In the genomic region with DNA sequence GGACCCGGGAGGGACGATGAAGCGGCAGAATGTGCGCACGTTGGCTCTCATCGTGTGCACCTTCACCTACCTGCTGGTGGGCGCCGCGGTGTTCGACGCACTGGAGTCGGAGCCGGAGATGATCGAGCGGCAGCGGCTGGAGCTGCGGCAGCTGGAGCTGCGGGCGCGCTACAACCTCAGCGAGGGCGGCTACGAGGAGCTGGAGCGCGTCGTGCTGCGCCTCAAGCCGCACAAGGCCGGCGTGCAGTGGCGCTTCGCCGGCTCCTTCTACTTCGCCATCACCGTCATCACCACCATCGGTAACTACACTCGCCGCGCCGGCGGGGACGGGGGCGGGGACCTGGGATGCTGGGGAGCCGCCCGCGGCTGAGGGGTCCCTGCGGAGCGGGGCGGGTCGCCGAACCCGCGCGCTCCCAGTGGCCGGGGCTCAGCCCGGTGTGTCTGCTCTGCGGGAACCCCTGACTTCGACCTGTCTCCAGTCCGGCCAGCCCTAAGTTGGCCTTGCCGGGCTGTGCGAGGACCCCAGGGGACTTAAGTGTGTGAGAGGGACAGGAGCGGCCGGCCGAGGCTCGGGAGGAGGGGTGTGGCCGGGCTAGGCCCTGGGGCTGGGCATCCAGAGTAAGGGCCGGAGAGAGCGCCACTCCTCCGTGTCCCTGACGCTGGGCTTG, we compare ENCODE assay signal across 9 mouse cellular contexts. TPM values are rescaled to one million over a fixed set of nuclear protein-coding genes. Genes with fewer than 3 reads are reported as not detected.
A peak's percentile ranks its signal among the peaks of the same experiment; 100 is the strongest.
DNase-seq lines count a peak whose midpoint lies in the region; ATAC-seq and TF ChIP-seq lines count a peak whose summit lies in the region.
"Had no signal": no experiment of that assay in that cellular context is flagged by ENCODE, and none has a peak within 500 bp of the region (broad histone marks: within the 10 kb centered on the region; RNA-seq: fewer than 3 reads in every experiment).

No protein-coding gene starts in this region.

- TF ChIP-seq CTCF in kidney, adult 2 months (conservative IDR thresholded peaks at IDR 0.05; ENCODE audit: insufficient read depth, insufficient read length, low read depth, low read length) = no peak
- TF ChIP-seq CTCF in lung, postnatal 0 days (IDR thresholded peaks at IDR 0.05) = no peak

- H3K9ac ChIP-seq in intestine, embryonic 16.5 days (ENCODE audit: low read depth, low read length) = peak overlapping the region; percentile 73
- 0 out of 2 replicates have a peak overlapping the region, but pooled peaks have one; percentile 19 for H3K9ac ChIP-seq in lung, postnatal 0 days (replicated peaks; ENCODE audit: low read depth)

- TF ChIP-seq POLR2A in kidney, adult 2 months (IDR thresholded peaks at IDR 0.05; ENCODE audit: low read depth, low read length) = no peak

- DNase-seq in kidney, adult 2 months = peak; percentile 7
- DNase-seq in kidney, adult 8-10 months = no peak
- DNase-seq in brain, adult 2 months (ENCODE audit: low read depth, low spot score) = peak; percentile 80
- peak; percentile 34 for DNase-seq in forebrain, embryonic 10.5 days (ENCODE audit: extremely low spot score, low spot score)
- peak; percentile 12 for DNase-seq in lung, postnatal 0 days (ENCODE audit: low spot score)
- peak; percentile 14 for DNase-seq in splenic B cell, adult 2 months (ENCODE audit: low read depth, low spot score)
- DNase-seq in gastrocnemius, postnatal 25 days = no peak

- no peaks in the 10 kb centered on the region for H3K36me3 ChIP-seq in kidney, adult 2 months (ENCODE audit: control insufficient read depth, insufficient read depth, low read length)
- H3K36me3 ChIP-seq in forebrain, embryonic 10.5 days (replicated peaks) = no peaks in the 10 kb centered on the region
- H3K36me3 ChIP-seq in intestine, embryonic 16.5 days (ENCODE audit: control insufficient read depth, insufficient read depth, low read length) = no peaks in the 10 kb centered on the region
- no peaks in the 10 kb centered on the region for H3K36me3 ChIP-seq in lung, postnatal 0 days (ENCODE audit: insufficient read depth, low read length)
- H3K36me3 ChIP-seq in splenic B cell, adult 2 months (ENCODE audit: control insufficient read depth, insufficient read depth, low read length, poor library complexity, severe bottlenecking) = no peaks in the 10 kb centered on the region

- peak overlapping the region; percentile 82 for H3K4me2 ChIP-seq in intestine, embryonic 16.5 days (ENCODE audit: low read depth, low read length)
- peak overlapping the region; percentile 68 for H3K4me2 ChIP-seq in lung, postnatal 0 days (replicated peaks; ENCODE audit: low read depth, low read length)

- no peaks in the 10 kb centered on the region for H3K9me3 ChIP-seq in forebrain, embryonic 10.5 days
- no peaks in the 10 kb centered on the region for H3K9me3 ChIP-seq in intestine, embryonic 16.5 days (ENCODE audit: control insufficient read depth, low read length)
- no peaks in the 10 kb centered on the region for H3K9me3 ChIP-seq in lung, postnatal 0 days (ENCODE audit: low read length)

- ATAC-seq in intestine, embryonic 16.5 days = peak; percentile 41
- peak; percentile 32 for ATAC-seq in lung, postnatal 0 days

- 0 out of 2 replicates have a peak, but pooled peaks cover 4% of the 10 kb centered on the region for H3K4me1 ChIP-seq in kidney, adult 2 months (ENCODE audit: control insufficient read depth, insufficient read depth, low read length)
- H3K4me1 ChIP-seq in forebrain, embryonic 10.5 days = peaks cover 23% of the 10 kb centered on the region
- H3K4me1 ChIP-seq in intestine, embryonic 16.5 days (ENCODE audit: control insufficient read depth, insufficient read depth, low read length) = peaks cover 27% of the 10 kb centered on the region
- H3K4me1 ChIP-seq in lung, postnatal 0 days (ENCODE audit: insufficient read depth, low read depth, low read length) = peaks cover 6% of the 10 kb centered on the region

- TF ChIP-seq EP300 in lung, postnatal 0 days (IDR thresholded peaks at IDR 0.05) = no peak

- peaks cover 3% of the 10 kb centered on the region; the same call in 1 of the 2 replicates for H3K27me3 ChIP-seq in kidney, adult 2 months (replicated peaks; ENCODE audit: control insufficient read depth, insufficient read depth, low read length)
- peaks cover 78% of the 10 kb centered on the region for H3K27me3 ChIP-seq in forebrain, embryonic 10.5 days (ENCODE audit: poor library complexity, severe bottlenecking)
- peaks cover 21% of the 10 kb centered on the region for H3K27me3 ChIP-seq in intestine, embryonic 16.5 days (replicated peaks; ENCODE audit: control insufficient read depth, insufficient read depth, low read length)
- H3K27me3 ChIP-seq in lung, postnatal 0 days (replicated peaks; ENCODE audit: insufficient read depth, low read length) = peaks cover 11% of the 10 kb centered on the region
- peaks cover 2% of the 10 kb centered on the region for H3K27me3 ChIP-seq in splenic B cell, adult 2 months (ENCODE audit: control insufficient read depth, insufficient read depth, low read length, poor library complexity, severe bottlenecking)

- H3K27ac ChIP-seq in kidney, adult 2 months (ENCODE audit: insufficient read depth, low read depth, low read length) = no peak overlapping the region
- 0 out of 2 replicates have a peak overlapping the region, but pooled peaks have one; percentile 15 for H3K27ac ChIP-seq in forebrain, embryonic 10.5 days
- H3K27ac ChIP-seq in intestine, embryonic 16.5 days (ENCODE audit: low read length) = peak overlapping the region; percentile 45; the same call in 1 of the 2 replicates
- H3K27ac ChIP-seq in lung, postnatal 0 days (ENCODE audit: low read length) = peak overlapping the region; percentile 43; the same call in 1 of the 2 replicates

- WGBS in kidney, adult 2 months = under 1% methylated on average over 70 of the region's 70 CpGs
- under 1% methylated on average over 70 of the region's 70 CpGs for WGBS in forebrain, embryonic 10.5 days
- WGBS in intestine, embryonic 16.5 days = under 1% methylated on average over 69 of the region's 70 CpGs
- 2% methylated on average over 54 of the region's 70 CpGs for WGBS in lung, postnatal 0 days

- peak overlapping the region; percentile 28; the same call in 1 of the 2 replicates for H3K4me3 ChIP-seq in kidney, adult 2 months (ENCODE audit: insufficient read depth, low read depth, low read length)
- peak overlapping the region; percentile 61 for H3K4me3 ChIP-seq in forebrain, embryonic 10.5 days
- peak overlapping the region; percentile 62 for H3K4me3 ChIP-seq in intestine, embryonic 16.5 days (ENCODE audit: low read length)
- H3K4me3 ChIP-seq in lung, postnatal 0 days (ENCODE audit: low read depth, low read length) = peak overlapping the region; percentile 43

RNA-seq across cellular contexts. Expression of a gene that starts 0.5 kb away (rescaled TPM):
- polyA plus RNA-seq in kidney, adult 2 months (2012; rRNA removed) = 25.0 and 30.0 TPM in 2 replicates
- polyA plus RNA-seq in forebrain, embryonic 10.5 days (2016; fragmentation: Nextera tagmentation; extraction: Ambion mirVana) = 0.05 and 0.14 TPM in 2 replicates
- polyA plus RNA-seq in intestine, embryonic 16.5 days (2015; fragmentation: Nextera tagmentation; extraction: Ambion mirVana) = 8.7 and 12.2 TPM in 2 replicates
- 28.6 and 35.7 TPM in 2 replicates for polyA plus RNA-seq in lung, postnatal 0 days (2015; fragmentation: Nextera tagmentation; extraction: Ambion mirVana)
- total RNA-seq in gastrocnemius, postnatal 25 days (2021) = 1 to 10 TPM in 1 of 2 experiments, under 1 TPM in 1; 0.20 to 1.4 TPM

RNA-seq across cellular contexts. Expression of a gene that starts 42.8 kb away (rescaled TPM):
- polyA plus RNA-seq in kidney, adult 2 months (2012; rRNA removed) = not detected in 2 replicates
- not detected in 2 replicates for polyA plus RNA-seq in forebrain, embryonic 10.5 days (2016; fragmentation: Nextera tagmentation; extraction: Ambion mirVana)
- not detected in 2 replicates for polyA plus RNA-seq in intestine, embryonic 16.5 days (2015; fragmentation: Nextera tagmentation; extraction: Ambion mirVana)
- polyA plus RNA-seq in lung, postnatal 0 days (2015; fragmentation: Nextera tagmentation; extraction: Ambion mirVana) = 0.26 TPM in 1 of 2 replicates, not detected in the other
- total RNA-seq in gastrocnemius, postnatal 25 days (2021) = not detected
- total RNA-seq: left cerebral cortex, postnatal 10 days had no signal

RNA-seq across cellular contexts. Expression of a gene that starts 59.3 kb away (rescaled TPM):
- 51.2 and 70.6 TPM in 2 replicates for polyA plus RNA-seq in kidney, adult 2 months (2012; rRNA removed)
- 25.9 and 27.2 TPM in 2 replicates for polyA plus RNA-seq in forebrain, embryonic 10.5 days (2016; fragmentation: Nextera tagmentation; extraction: Ambion mirVana)
- 50.2 and 56.3 TPM in 2 replicates for polyA plus RNA-seq in intestine, embryonic 16.5 days (2015; fragmentation: Nextera tagmentation; extraction: Ambion mirVana)
- 30.1 and 34.5 TPM in 2 replicates for polyA plus RNA-seq in lung, postnatal 0 days (2015; fragmentation: Nextera tagmentation; extraction: Ambion mirVana)
- 10 to 100 TPM in 1 of 2 experiments, 1 to 10 TPM in 1; 9.5 to 12.0 TPM for total RNA-seq in gastrocnemius, postnatal 25 days (2021)

Comparison
In these comparisons a context has a peak if more than half of its experiments do, and no peak if none do; other contexts are left out.
1. DNase-seq: peak in kidney, adult 2 months (single experiment), brain, adult 2 months (single experiment), forebrain, embryonic 10.5 days (single experiment), lung, postnatal 0 days (single experiment) and splenic B cell, adult 2 months (single experiment); none in kidney, adult 8-10 months (0 of 2) and gastrocnemius, postnatal 25 days (single experiment).
2. Peak in every context shown above with its lines, with median percentiles within 50 percentile points of each other: H3K4me3 ChIP-seq.